Mouse (Mus musculus) intestine, embryonic 14.5 days (tissue): ENCODE results near the gene Rasd1. TPM values are rescaled to one million over a fixed set of nuclear protein-coding genes. Genes with fewer than 3 reads are reported as not detected.

Source experiments
- ATAC-seq: fragments of 200-750 bp; cut with Nextera tagmentation; replicated peaks from 2 replicates; pipeline ENCODE4 v1.8.0; 2017; ENCODE audit warnings: low read depth, moderate number of reproducible peaks, moderate TSS enrichment, moderate library complexity; ENCODE audit not compliant: low FRiP score, low TSS enrichment
- DNase-seq: peaks from one replicate; pipeline ENCODE4 v3.0.0-alpha.2; 2018; ENCODE audit warnings: low spot score
- H3K27ac ChIP-seq: fragments of 300-500 bp; sonication (generic); 2 replicates; pipeline ENCODE4 v1.5.1; 2014; ENCODE audit warnings: low read depth, mild to moderate bottlenecking, control low read depth
- H3K27me3 ChIP-seq: fragments of 300-500 bp; sonication (generic); replicated peaks from 2 replicates; pipeline ENCODE4 v1.6.1; 2014; ENCODE audit warnings: low read length, control low read depth; ENCODE audit not compliant: control insufficient read depth, insufficient read depth
- H3K36me3 ChIP-seq: fragments of 300-500 bp; sonication (generic); 2 replicates; pipeline ENCODE4 v1.6.1; 2014; ENCODE audit warnings: low read length, control low read depth; ENCODE audit not compliant: control insufficient read depth, insufficient read depth
- H3K4me1 ChIP-seq: fragments of 300-500 bp; sonication (generic); replicated peaks from 2 replicates; pipeline ENCODE4 v1.6.1; 2014; ENCODE audit warnings: low read length, control low read depth, mixed read lengths; ENCODE audit not compliant: control insufficient read depth, insufficient read depth
- H3K4me2 ChIP-seq: fragments of 300-500 bp; sonication (generic); 2 replicates; pipeline ENCODE4 v1.6.1; 2014; ENCODE audit warnings: low read length
- H3K4me3 ChIP-seq: fragments of 300-500 bp; sonication (generic); 2 replicates; pipeline ENCODE4 v1.5.1; 2014; ENCODE audit warnings: low read depth, low read length, control low read depth, mixed read lengths
- H3K9ac ChIP-seq: fragments of 300-500 bp; sonication (generic); 2 replicates; pipeline ENCODE4 v1.6.1; 2014; ENCODE audit warnings: mild to moderate bottlenecking, low read length
- H3K9me3 ChIP-seq: fragments of 300-500 bp; sonication (generic); 2 replicates; pipeline ENCODE4 v1.6.1; 2016; ENCODE audit warnings: low read length, control low read depth; ENCODE audit not compliant: control insufficient read depth
- WGBS: fragments of 180-500 bp; shearing (Covaris S2); extraction: QIAGEN DNeasy Blood & Tissue Kit; methylation state at CpG from one replicate; pipeline ENCODE4 v1.1.7; 2014; 5-methylcytosine and 5-hydroxymethylcytosine counted together
- polyA plus RNA-seq: library from polyadenylated mRNA; unstranded; fragments of >200 nt; fragmentation: Nextera tagmentation; extraction: Ambion mirVana; gene quantifications from 2 replicates; pipeline ENCODE4 v1.2.1, GENCODE M21; 2014

Rasd1 gene
- polyA plus RNA-seq, 1 experiment from 2014 or later = 2.0 TPM

DNA sequence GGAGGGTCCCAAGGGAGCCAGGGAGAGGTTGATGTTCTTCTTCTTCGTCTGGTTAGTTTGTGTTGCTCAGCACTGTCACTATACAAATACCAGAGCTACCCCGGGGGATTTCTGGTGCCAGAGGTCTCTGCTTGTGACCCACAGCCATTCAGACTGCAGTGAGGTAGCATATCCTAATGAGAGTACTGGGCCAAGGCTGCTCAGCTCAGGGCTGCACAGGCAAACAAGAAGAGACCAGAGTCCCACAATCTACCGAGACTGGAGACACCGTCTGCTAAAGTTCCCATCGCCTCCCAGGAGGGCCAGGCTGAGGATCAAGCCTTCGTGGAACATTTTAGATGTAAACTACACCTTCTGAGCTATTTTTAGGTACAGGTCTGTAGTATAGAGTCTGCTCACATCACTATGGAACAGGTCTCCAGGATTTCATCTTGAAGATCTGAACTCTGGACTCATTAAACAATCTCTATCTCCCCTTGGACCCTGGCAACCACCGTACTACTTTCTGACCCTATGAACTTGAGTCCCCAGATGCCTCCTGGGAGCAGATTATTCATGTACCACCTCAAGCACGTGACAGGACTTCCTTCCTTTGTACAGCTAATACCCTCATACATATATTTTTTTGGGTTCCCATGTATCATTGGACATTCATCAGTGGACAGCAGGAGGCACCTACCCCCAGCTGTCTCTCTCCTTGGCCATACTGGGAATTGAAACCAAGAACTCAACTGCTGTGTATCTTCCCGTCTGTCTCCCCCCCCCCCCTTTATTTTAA is 32.0 kb downstream of the Rasd1 start:
- 51% methylated on average over 9 of the region's 9 CpGs for whole genome bisulfite sequencing
- peaks cover 22% of the 10 kb centered on the region for H3K4me1 ChIP-seq
- DNase-seq (no peak), ATAC-seq (0 out of 2 replicates have a peak, but pooled peaks have one; percentile 22)
- H3K4me2 ChIP-seq = no peak overlapping the region
- H3K4me3 ChIP-seq = no peak overlapping the region
- H3K36me3 ChIP-seq = no peaks in the 10 kb centered on the region
- H3K9ac ChIP-seq = no peak overlapping the region
- no peak overlapping the region for H3K27ac ChIP-seq
- no peaks in the 10 kb centered on the region for H3K9me3 ChIP-seq
- H3K27me3 ChIP-seq = no peaks in the 10 kb centered on the region

DNA sequence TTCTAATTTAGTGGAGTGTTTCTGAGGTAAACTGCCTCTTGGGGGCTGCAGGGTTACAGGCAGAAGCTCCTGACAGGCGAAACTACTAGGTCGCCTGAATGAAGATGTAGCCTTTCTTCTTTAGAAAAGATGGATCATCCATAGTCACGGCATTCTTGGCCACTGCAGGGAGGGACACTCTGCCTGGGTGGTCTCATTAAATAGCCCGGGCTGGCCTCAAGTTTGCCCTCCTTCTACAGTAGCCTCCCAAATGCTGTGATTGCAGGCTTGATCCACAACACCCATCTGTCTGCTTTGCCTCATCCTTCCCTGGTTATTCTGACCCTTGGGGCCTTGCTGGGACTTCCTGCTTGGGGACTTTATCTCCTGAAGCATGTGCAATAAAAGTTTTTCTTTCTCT is 34.7 kb downstream of the Rasd1 start:
- no peaks in the 10 kb centered on the region for H3K9me3 ChIP-seq
- no peak overlapping the region for H3K4me2 ChIP-seq
- WGBS = 46% methylated on average over 4 of the region's 4 CpGs
- no peak overlapping the region for H3K4me3 ChIP-seq
- no peaks in the 10 kb centered on the region for H3K27me3 ChIP-seq
- no peak for ATAC-seq
- no peak overlapping the region for H3K9ac ChIP-seq
- H3K4me1 ChIP-seq = peaks cover 22% of the 10 kb centered on the region
- H3K27ac ChIP-seq = no peak overlapping the region
- DNase-seq = no peak
- H3K36me3 ChIP-seq = no peaks in the 10 kb centered on the region

DNA sequence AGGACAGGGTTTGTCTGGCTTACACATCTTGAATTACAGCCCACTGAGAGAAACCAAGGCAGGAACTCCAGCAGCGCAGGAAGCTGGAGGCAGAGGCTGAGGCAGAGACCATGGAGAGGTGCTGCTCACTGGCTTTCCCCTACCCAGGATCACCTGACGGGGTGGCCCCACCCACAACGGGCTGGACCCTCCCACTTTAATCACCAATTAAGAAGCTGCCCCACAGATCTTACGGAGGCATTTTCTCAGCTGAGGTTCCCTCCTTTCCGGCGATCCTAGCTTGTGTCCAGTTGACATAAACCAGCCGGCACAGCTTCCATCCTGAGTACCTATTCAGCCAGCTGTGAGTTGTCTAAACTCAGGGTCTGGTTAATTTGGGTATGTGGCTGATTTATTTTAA is 43.5 kb downstream of the Rasd1 start:
- peaks cover 7% of the 10 kb centered on the region; the same call in 1 of the 2 replicates for H3K4me1 ChIP-seq
- peak overlapping the region; percentile 18 for H3K4me3 ChIP-seq
- 0 out of 2 replicates have a peak overlapping the region, but pooled peaks have one; percentile 20 for H3K9ac ChIP-seq
- H3K9me3 ChIP-seq = no peaks in the 10 kb centered on the region
- ATAC-seq (peak; percentile 83), DNase-seq (peak; percentile 75)
- H3K27me3 ChIP-seq = no peaks in the 10 kb centered on the region
- peak overlapping the region; percentile 88 for H3K27ac ChIP-seq
- H3K36me3 ChIP-seq = no peaks in the 10 kb centered on the region
- peak overlapping the region; percentile 42 for H3K4me2 ChIP-seq
- 9% methylated on average over 7 of the region's 7 CpGs for WGBS

DNA sequence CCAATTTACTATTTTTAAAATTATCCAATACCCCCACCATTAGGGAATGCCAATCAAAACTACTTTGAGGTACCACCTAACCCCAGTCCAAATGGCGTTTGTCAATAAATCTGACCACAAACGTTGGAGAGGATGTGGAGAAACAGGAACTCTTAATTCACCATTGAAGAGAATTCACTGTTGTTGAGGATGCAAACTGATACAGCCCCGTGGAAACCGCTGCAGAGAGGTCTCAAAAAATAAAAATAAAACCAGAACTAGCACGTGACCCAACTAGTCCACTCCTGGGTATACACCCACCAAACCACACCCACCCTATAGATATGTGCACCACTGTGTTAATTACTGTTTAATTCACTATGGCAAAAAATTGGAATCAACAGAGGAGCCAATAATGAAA is 44.4 kb downstream of the Rasd1 start:
- Histone ChIP-seq H3K9ac (no peak overlapping the region), H3K4me2 (no peak overlapping the region), H3K9me3 (no peaks in the 10 kb centered on the region), H3K4me1 (peaks cover 7% of the 10 kb centered on the region; the same call in 1 of the 2 replicates), H3K27ac (no peak overlapping the region), H3K36me3 (no peaks in the 10 kb centered on the region), H3K4me3 (no peak overlapping the region), H3K27me3 (no peaks in the 10 kb centered on the region)
- no peak for ATAC-seq
- no peak for DNase-seq
- WGBS = 72% methylated on average over 5 of the region's 5 CpGs

DNA sequence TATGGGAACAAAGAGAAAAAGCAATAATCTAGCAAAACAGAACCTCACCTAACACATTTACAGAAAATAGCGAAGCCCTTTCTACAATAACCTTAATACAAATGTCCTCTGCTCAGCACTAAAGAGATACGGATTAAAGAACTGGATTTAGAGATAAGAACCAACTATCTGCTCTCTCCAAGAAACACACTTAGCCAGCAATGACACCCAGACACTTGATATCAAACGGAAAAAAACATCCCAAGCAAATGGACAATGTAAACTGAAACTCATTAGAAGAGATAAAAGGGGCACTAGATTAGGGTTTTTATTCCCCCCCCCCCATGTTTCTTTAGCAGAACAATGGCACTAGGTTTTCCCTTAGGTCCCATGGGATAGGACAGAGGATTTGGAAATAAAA is 45.3 kb downstream of the Rasd1 start:
- 74% methylated on average over 3 of the region's 3 CpGs for WGBS
- H3K36me3 ChIP-seq = no peaks in the 10 kb centered on the region
- DNase-seq (no peak), ATAC-seq (no peak)
- H3K4me3 ChIP-seq = no peak overlapping the region
- no peak overlapping the region for H3K9ac ChIP-seq
- no peaks in the 10 kb centered on the region for H3K9me3 ChIP-seq
- peaks cover 7% of the 10 kb centered on the region; the same call in 1 of the 2 replicates for H3K4me1 ChIP-seq
- no peak overlapping the region for H3K4me2 ChIP-seq
- H3K27ac ChIP-seq = no peak overlapping the region
- no peaks in the 10 kb centered on the region for H3K27me3 ChIP-seq

GRCm38 (mm10) chr11:59918014-59918413 is 46.7 kb downstream of the Rasd1 start:
- no peaks in the 10 kb centered on the region for H3K36me3 ChIP-seq
- no peak overlapping the region for H3K4me3 ChIP-seq
- H3K9me3 ChIP-seq = no peaks in the 10 kb centered on the region
- DNase-seq = no peak
- H3K9ac ChIP-seq = no peak overlapping the region
- whole genome bisulfite sequencing = 43% methylated on average over 4 of the region's 4 CpGs
- H3K27ac ChIP-seq = no peak overlapping the region
- no peak for ATAC-seq
- peaks cover 7% of the 10 kb centered on the region; the same call in 1 of the 2 replicates for H3K4me1 ChIP-seq
- no peaks in the 10 kb centered on the region for H3K27me3 ChIP-seq
- H3K4me2 ChIP-seq = no peak overlapping the region

GRCm38 (mm10) chr11:59913702-59914101 is 51.0 kb downstream of the Rasd1 start:
- no peak for DNase-seq
- Histone ChIP-seq H3K27ac (no peak overlapping the region), H3K4me1 (no peaks in the 10 kb centered on the region), H3K9me3 (no peaks in the 10 kb centered on the region), H3K4me3 (no peak overlapping the region), H3K27me3 (no peaks in the 10 kb centered on the region), H3K36me3 (no peaks in the 10 kb centered on the region), H3K4me2 (no peak overlapping the region), H3K9ac (no peak overlapping the region)
- no peak for ATAC-seq
- WGBS = 78% methylated on average over 4 of the region's 4 CpGs
